Mouse (Mus musculus) embryo, embryonic 10 days (tissue): ENCODE measurements around the gene Gprc6a.

Source experiments
- DNase-seq: peaks from one replicate; pipeline ENCODE4 v3.0.0-alpha.2; 2015; ENCODE audit warnings: low spot score

Gene Gprc6a

DNA sequence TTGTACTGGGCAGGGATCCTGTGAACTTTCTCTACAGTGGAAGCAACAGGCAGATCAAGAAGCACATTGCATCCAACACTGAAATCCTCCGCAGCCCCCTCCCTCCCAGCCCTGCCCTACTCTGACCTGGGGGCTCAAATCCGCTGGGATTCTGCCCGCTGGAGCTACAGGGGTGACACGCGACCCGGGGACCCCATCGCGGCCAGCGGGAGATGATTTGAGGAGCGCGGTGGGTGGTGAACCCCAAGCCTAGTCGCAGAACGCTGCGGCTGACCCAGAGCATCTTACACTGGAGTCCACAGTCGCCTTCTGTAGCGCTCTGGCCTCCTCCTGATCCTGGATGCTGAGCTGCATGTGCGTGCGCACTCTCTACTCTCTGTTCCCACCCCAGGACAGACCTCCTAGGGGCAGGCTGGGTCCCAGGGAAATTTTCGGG is 41.1 kb downstream of the Gprc6a start, which contains the start of gene Fam162b:
Gene Fam162b, minus strand, starts transcription at position 379 of the 436 bp plus-strand sequence.
- DNase-seq, result peak; percentile 58

DNA sequence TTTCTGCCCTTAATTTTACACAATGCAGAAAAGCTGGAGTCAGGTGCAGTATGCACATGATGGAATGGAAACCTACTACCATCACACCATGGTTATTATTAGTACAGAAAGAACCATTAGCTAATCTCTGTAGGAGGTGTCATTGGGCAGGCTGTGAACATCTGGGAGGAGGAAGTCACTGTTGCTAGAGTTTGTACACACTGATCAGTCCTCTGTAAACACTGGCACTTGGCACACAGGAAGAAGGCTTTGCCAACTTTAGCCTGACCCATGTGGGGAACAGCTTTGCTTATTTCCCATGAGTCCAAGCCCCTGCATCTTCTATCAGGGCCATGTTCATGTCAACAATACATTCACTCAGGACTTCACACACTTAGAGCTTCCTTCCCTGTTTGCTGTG is 46.3 kb downstream of the Gprc6a start:
- no peak for DNase-seq

DNA sequence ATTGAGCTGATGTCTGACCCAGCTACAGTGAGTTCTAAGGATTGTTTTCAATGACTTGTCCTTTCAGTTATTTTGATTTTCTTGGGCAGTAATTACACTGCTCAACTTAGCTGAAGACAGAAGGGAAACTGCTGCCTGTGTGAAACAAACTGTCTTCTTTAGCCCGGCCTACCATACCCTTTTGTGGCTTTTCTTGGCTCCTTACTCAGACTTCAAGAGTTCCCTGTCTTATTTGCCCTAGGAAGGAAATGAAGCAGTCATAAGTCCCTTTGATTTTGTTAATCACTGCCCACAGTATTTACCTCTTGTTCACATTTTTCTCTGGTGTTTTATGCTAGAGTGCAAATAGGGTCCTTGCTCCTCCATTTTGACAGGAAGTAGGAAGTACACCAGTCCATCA is 46.9 kb downstream of the Gprc6a start:
- no peak for DNase-seq

DNA sequence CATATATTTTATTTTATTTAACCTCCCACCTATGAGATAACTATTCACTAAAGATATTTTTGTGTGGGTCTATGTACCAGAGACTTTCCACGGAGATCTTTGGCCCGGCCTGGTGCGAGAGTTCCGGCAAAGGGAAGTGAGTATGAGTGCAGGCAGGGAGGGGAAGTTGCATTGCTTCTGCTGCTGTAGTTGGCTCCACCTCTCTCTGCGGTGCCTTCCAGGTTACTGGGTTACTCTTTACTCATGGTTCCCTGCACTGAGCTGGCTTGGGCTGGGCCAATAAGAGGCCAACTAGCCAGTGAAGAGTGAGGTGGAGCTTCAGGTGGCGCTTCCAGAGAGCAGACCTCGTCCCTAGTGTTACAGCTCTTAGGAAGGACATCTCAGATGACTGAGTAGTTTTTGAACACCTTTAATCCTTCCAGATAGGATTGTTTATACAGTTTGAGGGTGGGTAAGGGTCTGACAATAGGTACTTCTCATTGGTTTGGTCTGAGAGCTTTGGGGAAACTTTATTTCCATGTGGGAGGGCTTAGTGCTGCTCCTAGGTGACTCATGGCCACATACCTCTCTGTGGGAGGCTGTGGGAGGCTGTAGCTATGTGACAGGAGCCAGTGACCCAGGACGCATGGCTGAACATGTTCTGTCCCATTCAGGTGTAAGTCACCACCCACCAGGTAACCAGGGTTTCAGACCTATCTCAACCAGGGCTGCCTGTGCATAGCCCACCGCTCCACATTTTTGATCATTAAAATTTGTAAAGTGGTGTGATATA is 59.9 kb downstream of the Gprc6a start:
- no peak for DNase-seq
